Mouse (Mus musculus) MEL-GATA-1-ER (cell line): ENCODE data around the gene Gm10778.
"Not testable (repeated sequence)": the region's sequence is repeated elsewhere in the genome, so short reads cannot be mapped to it uniquely, and the experiment has no call there.

Experiments used
- DNase-seq: peaks from one replicate; pipeline ENCODE4 v3.0.0-alpha.2; 2012; ENCODE audit warnings: low read depth; ENCODE audit errors: extremely low read depth

Gm10778 gene

GRCm38 (mm10) chr10:81627836-81628220 is 21.0 kb upstream of the Gm10778 start:
- no peak for DNase-seq

- DNase-seq: no peak
These were observed 20.5 kb upstream of the Gm10778 start, which contains the start of gene Ankrd24 for GRCm38 (mm10) chr10:81628390-81628789. Ankrd24 (plus strand) TSS chr10:81628540.

- DNase-seq: peak; percentile 93
These were observed 15.4 kb upstream of the Gm10778 start for GRCm38 (mm10) chr10:81633253-81634099.

GRCm38 (mm10) chr10:81636338-81636737 is 12.5 kb upstream of the Gm10778 start:
- DNase-seq: no peak

DNA sequence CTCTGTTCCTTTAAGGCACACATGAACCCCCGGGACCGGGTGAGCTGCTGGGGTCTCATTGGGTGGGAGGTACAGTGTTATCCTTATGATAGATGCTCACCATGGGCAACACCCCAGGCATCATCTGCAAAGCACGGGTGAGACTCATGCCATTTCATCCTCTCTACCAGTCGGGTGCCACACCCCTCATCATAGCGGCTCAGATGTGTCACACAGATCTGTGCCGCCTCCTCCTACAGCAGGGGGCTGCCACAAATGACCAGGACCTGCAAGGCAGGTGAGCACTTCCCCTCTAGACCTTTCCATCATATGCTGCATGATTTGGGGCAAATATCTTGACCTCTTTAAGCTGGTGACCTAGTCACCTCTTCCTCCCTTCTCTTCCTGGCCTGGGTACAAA is 10.8 kb upstream of the Gm10778 start:
- no peak for DNase-seq

DNA sequence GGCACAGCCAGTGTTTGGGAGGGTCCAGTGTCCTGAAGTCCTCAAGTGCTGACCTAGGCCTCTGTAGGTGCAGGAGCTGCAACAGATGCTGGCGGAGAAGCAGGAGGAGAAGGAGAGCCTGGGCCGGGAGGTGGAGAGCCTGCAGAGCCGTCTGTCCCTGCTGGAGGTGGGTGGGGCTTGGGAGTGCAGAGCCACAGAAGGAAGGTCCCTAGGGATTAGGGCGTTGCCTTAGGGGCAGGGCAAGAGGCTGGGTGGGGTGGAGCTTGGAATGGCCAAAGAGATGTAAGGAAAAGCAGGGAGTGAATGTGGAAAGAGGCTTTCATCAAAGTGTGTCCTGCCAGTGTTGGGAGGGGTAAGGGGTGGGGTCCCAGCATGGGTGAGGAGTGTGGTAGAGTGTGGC is 8.0 kb upstream of the Gm10778 start:
- not testable (repeated sequence) for DNase-seq

GRCm38 (mm10) chr10:81641566-81641965 is 7.3 kb upstream of the Gm10778 start:
- no peak for DNase-seq

- DNase-seq: no peak
These were observed 6.7 kb upstream of the Gm10778 start for GRCm38 (mm10) chr10:81641978-81642647.

DNA sequence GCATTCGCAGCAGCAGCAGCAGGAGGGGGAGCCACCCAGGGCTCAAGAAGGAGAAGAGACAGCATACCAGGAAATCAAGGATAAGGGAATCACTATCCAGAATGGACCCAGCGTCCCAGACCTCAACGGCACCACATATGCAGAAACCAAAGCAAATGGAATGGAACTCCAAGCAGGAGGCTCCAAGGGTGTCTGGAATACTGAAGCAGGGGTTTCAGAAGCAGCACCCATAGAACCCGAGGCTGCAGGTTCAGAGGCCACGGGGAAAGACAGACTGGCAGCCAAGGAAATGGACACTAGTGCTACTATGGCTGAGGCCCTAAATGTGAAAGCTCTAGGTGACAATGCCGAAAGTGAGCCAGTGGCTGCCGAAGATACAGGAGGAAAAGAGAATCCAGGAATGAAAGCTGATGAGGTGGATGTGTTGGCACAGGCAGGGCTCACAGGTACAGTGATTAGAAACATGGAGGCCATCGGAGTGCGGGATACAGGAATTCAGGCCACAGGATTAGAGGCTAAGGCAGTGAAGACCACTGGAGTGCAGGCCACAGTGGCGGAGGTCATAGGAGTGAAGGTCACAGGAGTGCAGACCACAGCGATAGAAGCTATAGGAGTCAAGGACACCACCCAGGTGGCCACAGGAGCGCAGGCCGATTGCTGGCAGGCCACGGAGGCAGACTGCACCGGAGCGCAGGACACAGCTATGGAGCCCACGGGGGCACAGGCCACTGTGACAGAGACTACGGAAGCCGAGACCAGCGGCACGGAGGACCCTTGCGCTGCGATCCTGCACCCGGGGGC is 6.0 kb upstream of the Gm10778 start:
- DNase-seq: no peak

DNA sequence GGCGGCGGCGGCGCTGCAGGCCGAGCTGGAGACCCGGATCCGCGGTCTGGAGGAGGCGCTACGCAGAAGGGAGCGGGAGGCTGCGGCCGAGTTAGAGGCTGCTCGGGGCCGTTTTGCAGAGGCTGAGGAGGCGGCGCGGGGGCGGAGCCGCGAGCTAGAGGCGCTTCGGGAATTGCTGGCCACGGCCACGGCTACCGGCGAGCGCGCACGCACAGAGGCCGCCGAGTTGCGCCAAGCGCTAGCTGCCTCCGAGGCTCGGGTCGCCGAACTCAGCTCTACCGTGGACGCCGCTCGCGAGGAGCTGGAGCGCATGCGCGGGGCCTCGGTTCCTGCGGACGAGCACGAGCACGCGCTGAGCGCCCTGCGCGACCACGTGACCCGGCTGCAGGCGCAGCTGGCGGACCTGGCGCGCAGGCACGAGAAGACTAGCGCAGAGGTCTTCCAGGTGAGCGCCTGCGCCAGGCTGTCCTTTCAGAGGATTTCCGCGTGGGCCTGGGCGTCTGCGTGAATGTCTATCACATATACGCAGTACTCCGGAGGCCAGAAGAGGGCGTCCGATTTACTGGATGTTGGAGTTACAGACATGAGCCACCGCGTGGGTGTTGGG is 5.3 kb upstream of the Gm10778 start:
- DNase-seq: peak; percentile 84

DNA sequence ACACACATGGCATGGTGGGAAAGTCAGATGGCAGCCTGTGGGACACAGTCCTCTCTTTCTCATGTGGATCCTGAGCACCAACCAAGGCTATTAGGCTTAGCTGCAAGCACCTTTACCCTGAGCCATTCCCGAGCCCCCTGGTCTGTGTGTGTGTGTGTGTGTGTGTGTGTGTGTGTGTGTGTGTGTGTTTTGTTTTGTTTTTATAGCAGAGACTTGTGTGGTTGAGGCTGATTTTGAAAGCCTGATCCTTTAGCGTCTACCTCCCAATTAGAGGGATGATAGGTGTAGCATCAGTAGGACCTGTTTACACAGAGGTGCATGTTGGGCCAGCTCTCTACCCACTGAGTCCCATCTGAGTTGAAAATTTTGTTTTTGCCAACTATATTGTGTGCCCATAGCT is 4.7 kb upstream of the Gm10778 start:
- no peak for DNase-seq

- DNase-seq: no peak
These were observed 4.1 kb upstream of the Gm10778 start for GRCm38 (mm10) chr10:81644716-81645115.

DNA sequence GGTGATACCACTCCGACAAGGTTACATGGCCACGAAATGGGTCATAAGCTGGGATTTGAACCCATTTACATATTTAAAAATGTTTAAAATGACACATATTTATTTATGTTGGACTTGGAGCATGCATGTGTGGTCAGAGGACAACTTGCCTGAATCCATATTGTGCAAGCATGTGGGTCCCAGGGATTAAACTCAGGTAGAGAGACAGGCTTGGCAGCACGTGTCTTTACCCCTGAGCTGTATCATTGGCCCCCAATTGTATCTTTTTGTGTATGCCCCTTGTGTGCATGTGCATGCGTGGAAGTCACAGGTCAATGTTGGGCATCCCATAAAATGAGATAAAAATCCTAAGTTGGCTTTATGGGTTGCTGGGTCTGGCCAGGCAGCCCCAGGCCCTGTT is 3.5 kb upstream of the Gm10778 start:
- DNase-seq: no peak

DNA sequence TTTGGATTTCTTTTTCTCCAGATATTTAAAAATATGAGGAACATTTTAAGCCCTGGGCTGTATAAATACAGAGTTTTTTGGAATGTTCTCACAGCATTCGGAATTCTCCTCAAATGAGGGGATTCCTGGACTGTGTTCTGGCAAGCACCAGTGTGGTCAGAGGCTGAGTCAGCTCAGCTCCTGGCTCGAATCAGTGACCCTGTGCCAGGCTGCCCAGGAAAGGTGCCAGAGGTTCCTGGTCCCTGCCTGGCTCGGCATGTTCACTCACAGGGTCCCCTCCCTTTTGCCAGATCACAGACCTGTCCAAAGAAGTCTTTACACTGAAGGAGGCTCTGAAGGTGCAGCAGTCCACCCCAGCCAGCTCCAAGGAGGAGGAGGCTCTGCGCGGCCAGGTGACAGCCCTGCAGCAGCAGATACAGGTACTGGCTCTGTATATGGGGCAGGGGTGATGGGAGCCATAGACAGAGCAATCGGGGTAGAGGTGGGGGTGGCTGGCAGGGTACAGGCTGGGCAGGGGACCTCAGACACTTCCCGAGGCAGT is 2.8 kb upstream of the Gm10778 start:
- no peak for DNase-seq

GRCm38 (mm10) chr10:81655178-81655577 is 6.3 kb downstream of the Gm10778 start:
- DNase-seq: no peak

- DNase-seq: no peak
These were observed 7.3 kb downstream of the Gm10778 start for GRCm38 (mm10) chr10:81656174-81656573.

GRCm38 (mm10) chr10:81687114-81687513 is 38.3 kb downstream of the Gm10778 start:
- not testable (repeated sequence) for DNase-seq

DNA sequence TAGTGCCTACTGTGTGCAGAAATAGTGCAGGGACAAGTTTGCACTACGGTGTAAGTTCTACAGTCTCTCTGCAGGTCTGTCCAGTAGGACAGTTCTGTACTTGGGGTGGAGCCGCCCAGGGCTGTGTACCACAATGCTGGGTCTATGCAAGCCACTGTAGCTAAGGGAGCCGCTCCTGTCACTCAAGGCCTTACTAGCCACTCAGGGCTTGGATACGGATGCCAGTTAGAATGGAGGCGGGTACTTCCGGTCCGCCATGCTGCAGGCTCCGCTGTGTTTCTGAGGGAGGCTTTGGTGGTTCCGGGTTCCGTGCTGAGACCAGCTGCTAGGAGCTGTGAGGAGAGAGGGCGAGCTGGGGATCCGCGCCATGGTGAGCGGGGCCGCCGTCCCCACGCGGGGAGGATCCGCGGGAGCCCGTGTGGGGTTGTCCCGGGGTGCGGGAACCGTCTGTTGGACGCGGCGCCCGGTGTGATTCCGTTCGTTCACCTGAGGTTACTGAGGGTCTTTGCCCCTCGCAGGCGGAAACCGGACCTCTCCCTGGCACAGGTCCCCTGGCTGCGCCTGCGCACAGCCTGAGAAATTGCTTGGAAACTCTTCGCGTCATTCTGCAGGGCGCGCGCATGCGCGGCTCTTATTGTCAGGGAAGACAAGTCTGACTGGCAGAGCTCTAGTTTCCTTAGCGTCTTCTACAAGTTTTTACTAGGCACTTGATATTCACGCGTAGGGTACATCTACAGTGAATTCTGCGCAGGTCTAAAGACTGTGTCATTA is 55.9 kb downstream of the Gm10778 start, which contains the start of gene Zfp433:
TSS of gene Zfp433 (plus strand) at position 295 of the 771 bp plus-strand sequence.
- not testable (repeated sequence) for DNase-seq
